Mouse (Mus musculus) small intestine, adult 2 months (tissue): ENCODE data around the gene Ccsap.

Experiments
- CTCF ChIP-seq: fragments of 200-500 bp; IDR thresholded peaks from 2 replicates; pipeline ENCODE4 v1.5.1; 2012; ENCODE audit warnings: low read depth, mild to moderate bottlenecking, control low read depth, inconsistent platforms, low read length, moderate library complexity, mixed read lengths; ENCODE audit not compliant: insufficient replicate concordance, insufficient read length; ENCODE audit errors: extremely low read depth
- POLR2A ChIP-seq: fragments of 200-500 bp; IDR thresholded peaks from 2 replicates; pipeline ENCODE4 v1.6.1; 2012; ENCODE audit warnings: low read depth, mild to moderate bottlenecking, control low read depth, inconsistent platforms, low read length, moderate library complexity

- no peak for TF ChIP-seq POLR2A
- no peak for TF ChIP-seq CTCF
These were observed 23.7 kb downstream of the Ccsap start for GRCm38 (mm10) chr8:123836354-123836753.
